Mouse (Mus musculus) cerebellum, adult 2 months (tissue): ENCODE measurements at regions not wholly inside any gene's neighbourhood (a gene's known extent, or its start where the extent isn't known, plus 50 kb on each side); places are given as distances from the start of the nearest gene placed in this dataset.

Source experiments
- CTCF ChIP-seq: fragments of 200-500 bp; IDR thresholded peaks from 2 replicates; pipeline ENCODE4 v1.5.1; 2011; ENCODE audit warnings: low read depth, mild to moderate bottlenecking, control low read depth, low read length, moderate library complexity, borderline replicate concordance; ENCODE audit not compliant: insufficient read depth
- POLR2A ChIP-seq: fragments of 200-500 bp; IDR thresholded peaks from 2 replicates; pipeline ENCODE4 v1.6.1; 2011; ENCODE audit warnings: low read length, control low read depth, borderline replicate concordance; ENCODE audit not compliant: insufficient read depth

GRCm38 (mm10) chr14:76761691-76762090, 205.0 kb upstream of the Serp2 start:
- TF ChIP-seq CTCF = no peak
- no peak for TF ChIP-seq POLR2A
